Mouse (Mus musculus) CH12.LX (cell line): Measurements from ENCODE around the gene 1700069L16Rik.

Experiments used
- CTCF ChIP-seq, 2 experiments: IDR thresholded peaks in 1 of 2; conservative IDR thresholded peaks in 1 of 2; 2 replicates each; pipeline ENCODE4 v1.5.1; 2011 to 2012; ENCODE audit warnings: low read depth in 2 of 2, low read length in 2 of 2, improper control_type of control experiment in 1 of 2, inconsistent platforms in 1 of 2, mild to moderate bottlenecking in 1 of 2, moderate library complexity in 1 of 2
- ELF1 ChIP-seq: IDR thresholded peaks from 2 replicates; pipeline ENCODE4 v1.6.1; 2014; ENCODE audit warnings: low read depth, mild to moderate bottlenecking, inconsistent platforms, low read length, improper control_type of control experiment
- MAX ChIP-seq: IDR thresholded peaks from 2 replicates; pipeline ENCODE4 v1.6.1; 2011; ENCODE audit warnings: low read length, improper control_type of control experiment
- MEF2A ChIP-seq: IDR thresholded peaks from 2 replicates; pipeline ENCODE4 v1.6.1; 2014; ENCODE audit warnings: low read depth, mild to moderate bottlenecking, inconsistent platforms, low read length, improper control_type of control experiment, borderline replicate concordance
- MXI1 ChIP-seq: IDR thresholded peaks from 2 replicates; pipeline ENCODE4 v1.6.1; 2011; ENCODE audit warnings: mild to moderate bottlenecking, low read depth, low read length, improper control_type of control experiment
- NELFE ChIP-seq: IDR thresholded peaks from 2 replicates; pipeline ENCODE4 v1.6.1; 2011; ENCODE audit warnings: low read depth, low read length, improper control_type of control experiment
- NRF1 ChIP-seq: IDR thresholded peaks from 2 replicates; pipeline ENCODE4 v1.6.1; 2014; ENCODE audit warnings: low read depth, mild to moderate bottlenecking, inconsistent platforms, low read length, improper control_type of control experiment, moderate library complexity
- POLR2A ChIP-seq: IDR thresholded peaks from 2 replicates; pipeline ENCODE4 v1.6.1; 2011; ENCODE audit warnings: low read depth, mild to moderate bottlenecking, improper control_type of control experiment, low read length
- SIN3A ChIP-seq: IDR thresholded peaks from 2 replicates; pipeline ENCODE4 v1.6.1; 2012; ENCODE audit warnings: low read length, improper control_type of control experiment, inconsistent platforms
- SMC3 ChIP-seq: IDR thresholded peaks from 2 replicates; pipeline ENCODE4 v1.6.1; 2011; ENCODE audit warnings: low read depth, low read length, improper control_type of control experiment
- TBP ChIP-seq: conservative IDR thresholded peaks from 2 replicates; pipeline ENCODE4 v1.6.1; 2011; ENCODE audit warnings: low read depth, low read length, improper control_type of control experiment
- USF1 ChIP-seq: IDR thresholded peaks from 2 replicates; pipeline ENCODE4 v1.6.1; 2014; ENCODE audit warnings: low read depth, mild to moderate bottlenecking, inconsistent platforms, low read length, improper control_type of control experiment

- TF ChIP-seq CTCF (conservative IDR thresholded peaks at IDR 0.05 in 1 of 2, IDR thresholded peaks at IDR 0.05 in 1 of 2; ENCODE audit: low read depth in 2 of 2, low read length in 2 of 2): no peak
- TF ChIP-seq NRF1: no peak
- TF ChIP-seq USF1: no peak
- no peak for TF ChIP-seq NELFE
- TF ChIP-seq SIN3A: no peak
- TF ChIP-seq MAX: no peak
- no peak for TF ChIP-seq TBP
- no peak for TF ChIP-seq SMC3
- TF ChIP-seq MXI1: no peak
- TF ChIP-seq POLR2A: no peak
- no peak for TF ChIP-seq ELF1
- no peak for TF ChIP-seq MEF2A
Measured at GRCm38 (mm10) chr5:113690866-113691265, 33.7 kb downstream of the 1700069L16Rik start.
